Mouse (Mus musculus) midbrain, embryonic 16.5 days (tissue): ENCODE results near the gene Eif4b. TPM values are rescaled to one million over a fixed set of nuclear protein-coding genes. Genes with fewer than 3 reads are reported as not detected.

Experiments
- ATAC-seq: fragments of 200-750 bp; cut with Nextera tagmentation; 2 replicates; pipeline ENCODE4 v1.8.0; 2017; ENCODE audit warnings: moderate TSS enrichment
- H3K27ac ChIP-seq: fragments of 300-500 bp; sonication (generic); 2 replicates; pipeline ENCODE4 v1.5.1; 2014; ENCODE audit warnings: mild to moderate bottlenecking, low read length, mixed read lengths
- H3K27me3 ChIP-seq: fragments of 300-500 bp; sonication (generic); 2 replicates; pipeline ENCODE4 v1.6.1; 2014; ENCODE audit warnings: low read depth, low read length, mixed read lengths; ENCODE audit not compliant: control insufficient read depth, insufficient read depth
- H3K36me3 ChIP-seq: fragments of 300-500 bp; sonication (generic); 2 replicates; pipeline ENCODE4 v1.6.1; 2014; ENCODE audit warnings: mild to moderate bottlenecking, low read length, moderate library complexity, mixed read lengths; ENCODE audit not compliant: control insufficient read depth, insufficient read depth
- H3K4me1 ChIP-seq: fragments of 300-500 bp; sonication (generic); 2 replicates; pipeline ENCODE4 v1.6.1; 2014; ENCODE audit warnings: mild to moderate bottlenecking, low read length, mixed read lengths; ENCODE audit not compliant: control insufficient read depth, insufficient read depth
- H3K4me2 ChIP-seq: fragments of 300-500 bp; sonication (generic); 2 replicates; pipeline ENCODE4 v1.6.1; 2014; ENCODE audit warnings: mild to moderate bottlenecking, low read length, mixed read lengths
- H3K4me3 ChIP-seq: fragments of 300-500 bp; sonication (generic); 2 replicates; pipeline ENCODE4 v1.5.1; 2014; ENCODE audit warnings: low read depth, mild to moderate bottlenecking, low read length, moderate library complexity, mixed read lengths
- H3K9ac ChIP-seq: fragments of 300-500 bp; sonication (generic); 2 replicates; pipeline ENCODE4 v1.6.1; 2014; ENCODE audit warnings: low read depth, low read length, mixed read lengths
- H3K9me3 ChIP-seq: fragments of 300-500 bp; sonication (generic); replicated peaks from 2 replicates; pipeline ENCODE4 v1.6.1; 2014; ENCODE audit warnings: mild to moderate bottlenecking, low read length, mixed read lengths; ENCODE audit not compliant: control insufficient read depth, poor library complexity, severe bottlenecking
- WGBS: fragments of 180-500 bp; shearing (Covaris S2); extraction: QIAGEN DNeasy Blood & Tissue Kit; methylation state at CpG from one replicate; pipeline ENCODE4 v1.1.7; 2014; 5-methylcytosine and 5-hydroxymethylcytosine counted together
- polyA plus RNA-seq: library from polyadenylated mRNA; unstranded; fragments of >200 nt; fragmentation: Nextera tagmentation; extraction: Ambion mirVana; gene quantifications from 2 replicates; pipeline ENCODE4 v1.2.1, GENCODE M21; 2015

Gene Eif4b
- polyA plus RNA-seq, 1 experiment from 2014 or later, result 87.3 TPM

DNA sequence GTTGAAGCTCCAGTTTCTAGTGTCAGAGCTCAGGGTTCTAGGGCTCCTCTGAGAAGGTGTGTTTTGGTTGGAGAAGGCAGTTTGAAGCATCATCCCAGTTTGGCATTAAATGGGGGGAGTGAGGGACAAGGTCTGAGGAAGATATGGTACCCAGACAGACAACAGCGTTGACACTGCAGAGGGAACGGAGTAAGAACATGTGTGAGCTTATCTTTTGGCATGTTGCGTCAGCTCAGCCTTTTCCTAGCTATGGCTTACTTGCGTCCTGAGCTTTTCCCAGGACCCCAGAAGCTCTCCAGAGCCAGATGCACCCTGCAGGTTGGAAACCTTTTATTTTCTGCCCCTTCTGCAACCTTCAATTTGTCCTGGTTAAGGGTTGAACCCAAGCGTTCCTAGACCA lies 72.5 kb downstream of the Eif4b start:
- WGBS, result 90% methylated on average over 5 of the region's 5 CpGs
- peaks cover 3% of the 10 kb centered on the region; the same call in 1 of the 2 replicates for H3K4me1 ChIP-seq
- H3K4me2 ChIP-seq, result no peak overlapping the region
- H3K36me3 ChIP-seq, result no peaks in the 10 kb centered on the region
- no peak overlapping the region for H3K4me3 ChIP-seq
- no peak for ATAC-seq
- H3K27ac ChIP-seq, result no peak overlapping the region
- H3K27me3 ChIP-seq, result peaks cover 29% of the 10 kb centered on the region
- H3K9ac ChIP-seq, result no peak overlapping the region
- no peaks in the 10 kb centered on the region for H3K9me3 ChIP-seq

Other genes starting within 250 kb of the Eif4b start
- gene Krt1, start 223.0 kb upstream of the Eif4b start, polyA plus RNA-seq, result 14.5 and 14.7 TPM in 2 replicates
- gene Krt77, start 204.1 kb upstream of the Eif4b start, polyA plus RNA-seq, result 0.45 and 0.73 TPM in 2 replicates
- 0.13 TPM in 1 of 2 replicates, not detected in the other for gene Krt76, start 180.9 kb upstream of the Eif4b start, polyA plus RNA-seq
- gene Krt4, start 149.0 kb upstream of the Eif4b start, polyA plus RNA-seq, result not detected in 2 replicates
- 0.25 and 0.51 TPM in 2 replicates for gene Krt79, start 133.4 kb upstream of the Eif4b start, polyA plus RNA-seq
- not detected in 2 replicates for gene Krt78, start 119.5 kb upstream of the Eif4b start, polyA plus RNA-seq
- gene Krt8, start 69.3 kb upstream of the Eif4b start, polyA plus RNA-seq, result 2.2 TPM in 2 replicates
- 3.8 and 5.1 TPM in 2 replicates for gene Krt18, start 45.6 kb upstream of the Eif4b start, polyA plus RNA-seq
- gene Tns2, start 26.6 kb downstream of the Eif4b start, polyA plus RNA-seq, result 7.4 and 9.4 TPM in 2 replicates
- gene Spryd3, start 62.5 kb downstream of the Eif4b start, polyA plus RNA-seq, result 81.1 and 95.9 TPM in 2 replicates
- gene Igfbp6, start 70.6 kb downstream of the Eif4b start, polyA plus RNA-seq, result 2.5 and 3.1 TPM in 2 replicates
- 0.21 TPM in 1 of 2 replicates, not detected in the other for gene Soat2, start 76.8 kb downstream of the Eif4b start, polyA plus RNA-seq
- 54.0 and 59.2 TPM in 2 replicates for gene Zfp740, start 129.5 kb downstream of the Eif4b start, polyA plus RNA-seq
- 33.1 and 33.2 TPM in 2 replicates for gene Csad, start 131.0 kb downstream of the Eif4b start, polyA plus RNA-seq
- gene Itgb7, start 158.2 kb downstream of the Eif4b start, polyA plus RNA-seq, result 0.43 and 0.80 TPM in 2 replicates
- gene Rarg, start 183.7 kb downstream of the Eif4b start, polyA plus RNA-seq, result 4.1 and 6.0 TPM in 2 replicates
- gene Gm9918, start 196.8 kb downstream of the Eif4b start, polyA plus RNA-seq, result not detected in 2 replicates
- 58.7 and 59.8 TPM in 2 replicates for gene Mfsd5, start 205.7 kb downstream of the Eif4b start, polyA plus RNA-seq
- gene Espl1, start 222.5 kb downstream of the Eif4b start, polyA plus RNA-seq, result 4.0 and 4.7 TPM in 2 replicates